Mouse (Mus musculus) heart, adult 9 months (tissue): ENCODE measurements around the gene Fscn1.

ENCODE experiments used
- DNase-seq, 2 experiments: peaks; one replicate each; pipeline ENCODE4 v3.0.0; 2022; ENCODE audit warnings: low spot score in 2 of 2

Gene Fscn1

DNA sequence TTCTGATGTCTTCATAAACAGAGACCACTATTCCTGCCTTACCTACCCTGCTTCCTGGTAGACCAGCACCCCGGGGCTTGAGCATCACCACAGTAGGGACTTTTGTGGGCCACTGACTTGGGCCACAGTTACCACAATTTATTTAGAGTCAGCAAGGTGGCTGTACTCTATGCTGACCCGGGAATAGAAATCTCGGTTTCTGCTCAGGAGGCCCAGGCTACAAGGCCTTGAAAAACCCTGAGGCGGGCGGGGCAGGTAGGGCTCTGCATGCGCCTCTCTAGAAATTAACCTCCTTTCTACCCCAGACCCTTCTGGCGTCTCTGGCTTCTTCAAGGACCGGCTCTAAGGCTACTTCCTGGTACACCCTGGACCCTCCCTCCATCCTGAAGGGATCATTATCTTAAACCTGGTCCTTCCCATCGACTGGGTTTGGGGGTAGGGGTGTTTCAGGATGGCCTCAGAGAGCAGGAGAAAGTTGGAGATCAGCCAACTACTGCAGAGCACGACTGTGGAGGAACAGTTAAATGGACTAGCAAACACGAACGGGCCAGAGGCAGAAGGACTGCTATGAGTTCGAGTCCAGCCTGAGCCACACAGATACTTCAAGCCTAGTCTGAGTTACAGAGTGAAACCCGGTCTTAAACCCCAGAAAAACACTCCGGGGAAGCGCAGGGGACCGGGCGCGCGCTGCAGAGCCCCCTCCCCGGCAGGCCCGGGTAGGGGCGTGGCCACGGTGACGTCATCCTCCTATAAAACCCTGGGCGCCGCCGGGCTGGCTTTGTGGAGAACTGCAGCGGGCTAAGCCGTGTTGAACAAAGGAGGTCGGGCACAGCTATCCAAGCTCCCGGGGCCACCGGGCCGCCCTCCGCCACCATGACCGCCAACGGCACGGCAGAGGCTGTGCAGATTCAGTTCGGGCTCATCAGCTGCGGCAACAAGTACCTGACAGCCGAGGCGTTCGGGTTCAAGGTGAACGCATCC, at the start of gene Fscn1:
TSS of gene Fscn1 (plus strand) at position 768 of the 981 bp plus-strand sequence.
- DNase-seq = peak; percentile 76 to 85

DNA sequence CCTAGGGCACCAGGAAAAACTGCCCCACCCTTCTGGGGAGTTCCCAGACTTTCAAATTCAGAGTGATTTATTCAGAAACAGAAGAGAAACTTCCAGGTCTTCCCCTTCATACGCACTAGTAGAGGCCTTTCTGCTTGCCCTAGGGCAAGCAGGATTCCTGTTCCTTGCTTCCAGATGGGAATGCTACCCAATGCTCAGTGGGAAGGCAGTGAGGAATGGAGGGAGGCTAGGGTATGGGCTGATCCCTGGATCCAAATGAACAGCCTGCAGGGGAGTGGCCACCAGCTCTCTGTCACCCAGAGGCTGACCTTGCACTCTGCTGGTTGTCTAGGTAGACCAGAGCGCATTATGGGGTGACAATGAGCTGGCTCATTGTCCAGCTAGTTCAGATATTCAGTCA, 48.5 kb upstream of the Fscn1 start:
- no peak for DNase-seq

DNA sequence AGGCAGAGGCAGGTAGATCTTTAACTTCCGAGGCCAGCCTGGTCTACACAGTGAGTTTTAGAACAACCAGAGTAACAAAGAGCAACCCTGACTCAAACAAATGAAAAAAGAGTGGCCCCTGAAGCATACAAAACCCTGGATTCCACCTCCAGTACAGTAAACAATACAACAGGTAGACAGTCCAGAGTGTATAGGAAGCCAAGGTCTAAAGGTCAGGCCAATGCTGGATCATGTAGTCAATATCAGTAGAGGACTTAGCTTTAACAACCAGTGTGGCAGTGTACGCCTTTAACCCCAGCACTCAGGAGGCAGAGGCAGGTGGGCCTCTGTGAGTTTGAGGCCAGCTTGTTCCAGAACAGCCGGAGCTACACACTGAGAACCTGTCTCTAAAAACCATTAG, 47.8 kb upstream of the Fscn1 start:
- no peak for DNase-seq

DNA sequence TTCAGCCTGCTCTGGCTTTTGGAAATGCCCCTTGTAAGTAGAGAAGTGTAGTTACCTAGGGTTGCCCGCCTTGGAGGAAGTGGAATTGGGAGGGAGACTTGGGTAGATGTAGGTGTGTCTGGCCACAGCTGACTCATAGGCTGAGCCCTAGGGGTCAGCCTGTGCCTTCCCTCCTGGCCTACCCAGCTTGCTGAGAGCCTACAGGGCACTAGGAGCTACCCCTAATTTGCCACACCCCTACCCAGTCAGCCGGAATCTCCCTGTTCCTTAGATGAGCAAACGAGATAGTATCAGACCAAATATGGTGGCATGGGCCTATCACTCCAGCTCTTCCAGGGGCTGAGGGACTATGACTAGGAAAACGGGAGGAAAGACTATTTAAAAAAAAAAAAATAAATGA, 47.4 kb upstream of the Fscn1 start:
- DNase-seq = no peak

DNA sequence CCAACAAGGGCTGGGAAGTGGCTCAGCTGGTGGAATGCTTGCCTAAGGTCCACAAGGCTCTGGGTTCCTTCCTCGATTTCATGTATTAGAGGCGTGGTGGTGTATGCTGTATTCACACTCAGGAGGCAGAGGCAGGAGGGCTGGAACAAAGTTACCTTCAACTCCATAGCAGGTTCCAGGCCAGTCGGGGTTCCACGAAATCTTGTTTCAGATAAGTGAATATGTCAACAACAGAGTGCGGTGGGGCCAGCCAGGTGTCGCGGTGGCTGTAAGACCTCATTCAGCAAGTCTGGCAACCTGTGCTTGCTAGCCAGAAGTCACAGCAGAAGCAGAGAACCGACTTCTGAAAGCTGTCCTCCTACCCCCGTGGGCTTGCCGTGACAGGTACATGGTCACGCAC, 44.9 kb upstream of the Fscn1 start:
- no peak for DNase-seq

DNA sequence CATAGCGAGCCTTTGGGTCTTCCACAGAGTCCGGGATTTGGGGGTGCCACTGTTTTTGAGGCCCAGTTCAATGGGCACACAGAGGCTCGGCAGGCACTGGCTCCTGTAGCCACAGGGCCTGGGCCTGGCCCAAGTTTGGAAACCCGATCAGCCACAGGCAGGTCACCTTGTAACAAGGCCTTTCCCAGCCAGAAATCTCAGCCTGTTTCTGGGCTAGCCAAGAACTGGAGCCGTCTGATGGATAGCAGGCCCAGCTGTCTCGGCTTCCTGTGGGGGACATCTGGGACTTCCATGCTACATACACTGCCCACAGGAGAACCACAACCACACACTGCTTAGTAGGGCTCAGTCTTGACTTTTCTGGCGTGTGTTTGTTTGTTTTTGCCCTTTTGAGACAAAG, 43.5 kb upstream of the Fscn1 start:
- DNase-seq = peak in 1 of 2 experiments; percentile 39

DNA sequence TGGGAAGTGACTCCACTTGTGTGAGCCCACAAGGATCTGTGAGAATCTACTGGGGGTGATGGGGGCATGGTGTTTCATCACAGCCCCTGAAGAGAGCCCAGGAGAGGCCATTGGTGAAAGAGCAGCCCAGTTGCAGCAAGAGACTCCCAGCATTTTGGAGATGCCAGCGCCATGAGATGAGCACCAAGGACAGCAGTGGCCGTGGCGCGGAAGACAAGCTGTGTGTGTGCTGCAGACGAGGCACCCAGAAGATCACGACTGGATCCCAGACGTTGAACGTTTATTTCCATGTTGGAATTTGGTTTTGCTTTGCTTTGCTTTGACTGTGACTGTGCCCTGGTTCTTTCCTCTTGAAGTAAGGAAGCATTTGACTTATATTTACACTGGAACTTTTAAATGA, 42.7 kb upstream of the Fscn1 start:
- no peak for DNase-seq

DNA sequence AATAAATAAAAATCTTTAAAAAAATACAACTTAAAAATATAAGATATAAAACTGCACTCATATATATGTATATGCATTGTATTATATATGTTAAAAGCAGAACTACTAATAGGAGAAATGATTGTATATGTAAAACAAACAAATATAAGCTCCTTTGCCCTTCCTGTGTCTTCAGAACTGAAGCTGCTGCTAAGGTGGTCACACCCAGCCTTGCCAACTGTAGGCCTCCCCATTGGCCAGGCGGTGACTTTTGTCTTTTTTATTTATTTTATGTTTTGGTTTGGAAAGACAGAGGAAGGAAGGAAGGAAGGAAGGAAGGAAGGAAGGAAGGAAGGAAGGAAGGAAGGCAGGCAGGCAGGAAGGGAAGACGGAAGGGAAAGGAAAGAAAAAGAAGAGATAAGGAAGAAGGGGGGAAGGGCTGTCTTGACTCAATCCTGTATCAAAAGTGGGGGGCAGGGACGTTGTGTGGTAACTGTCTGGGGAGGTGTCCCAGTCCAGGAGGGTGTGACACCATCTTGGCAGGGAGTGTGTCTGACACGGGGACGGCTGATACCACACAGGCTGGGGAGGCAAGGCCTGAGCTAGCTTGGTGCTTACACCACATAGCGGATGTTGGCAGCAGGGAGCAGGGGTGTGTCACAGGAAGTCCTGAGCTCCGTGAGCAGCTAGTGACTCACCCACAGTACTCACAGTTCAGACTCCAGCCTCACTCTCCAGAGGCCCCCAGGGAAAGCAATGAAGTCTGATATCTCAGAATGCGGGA, 39.7 kb upstream of the Fscn1 start:
- peak; percentile 93 to 94 for DNase-seq

DNA sequence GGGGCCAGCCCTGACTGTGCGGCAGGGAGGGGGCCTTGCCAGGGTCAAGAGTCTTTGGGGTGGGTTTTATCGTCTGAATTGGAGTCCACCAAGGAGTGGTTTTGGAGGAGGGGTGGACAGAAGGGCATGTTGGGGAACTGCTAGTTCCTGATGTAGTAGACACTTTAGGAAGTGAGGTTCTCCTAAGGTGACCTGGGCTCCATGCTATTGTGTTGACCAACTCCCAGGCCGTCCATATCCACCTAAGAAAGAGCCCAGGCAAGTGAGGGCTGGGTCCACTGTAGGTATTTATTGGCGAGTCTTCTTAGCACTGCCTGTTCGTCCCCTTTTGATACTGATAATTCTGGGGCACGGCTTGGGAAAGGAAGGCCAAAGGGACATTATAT, 39.1 kb upstream of the Fscn1 start:
- no peak for DNase-seq

DNA sequence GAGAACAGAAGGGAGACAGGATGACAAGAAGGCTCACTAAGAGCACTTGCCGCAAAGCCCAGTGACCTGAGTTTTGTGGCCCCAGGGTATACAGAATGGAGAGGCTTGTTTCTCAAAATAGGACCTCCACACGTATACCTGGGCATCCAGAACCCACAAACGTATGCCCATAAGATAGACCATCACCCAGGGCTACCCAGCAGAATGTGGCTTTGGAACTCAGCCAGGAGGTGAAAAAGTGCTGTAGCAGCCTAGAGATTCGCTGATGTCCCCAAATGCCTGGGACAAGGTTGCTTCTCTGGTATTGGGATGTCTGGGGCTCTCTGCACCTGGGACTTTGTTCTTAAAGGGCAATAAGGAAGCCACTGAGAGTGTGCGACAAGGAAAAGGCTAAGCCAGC, 37.9 kb upstream of the Fscn1 start:
- no peak for DNase-seq

DNA sequence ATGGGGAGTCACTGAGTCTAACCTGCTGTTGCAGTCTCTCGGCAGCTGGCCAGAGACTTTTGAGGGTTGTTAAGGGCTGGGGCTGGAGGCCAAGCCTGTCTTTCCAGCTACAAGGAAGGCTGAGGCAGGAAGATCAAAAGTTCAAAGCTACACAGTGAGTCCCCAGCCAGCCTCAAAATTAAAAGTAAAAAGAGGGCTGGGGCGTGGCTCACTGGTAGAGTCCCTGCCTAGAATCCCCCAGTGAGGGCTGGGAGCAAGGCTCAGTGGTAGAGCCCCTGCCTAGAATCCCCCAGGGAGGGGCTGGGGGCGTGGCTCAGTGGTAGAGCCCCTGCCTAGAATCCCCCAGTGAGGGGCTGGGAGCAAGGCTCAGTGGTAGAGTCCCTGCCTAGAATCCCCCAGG, 36.4 kb upstream of the Fscn1 start:
- DNase-seq = no peak

DNA sequence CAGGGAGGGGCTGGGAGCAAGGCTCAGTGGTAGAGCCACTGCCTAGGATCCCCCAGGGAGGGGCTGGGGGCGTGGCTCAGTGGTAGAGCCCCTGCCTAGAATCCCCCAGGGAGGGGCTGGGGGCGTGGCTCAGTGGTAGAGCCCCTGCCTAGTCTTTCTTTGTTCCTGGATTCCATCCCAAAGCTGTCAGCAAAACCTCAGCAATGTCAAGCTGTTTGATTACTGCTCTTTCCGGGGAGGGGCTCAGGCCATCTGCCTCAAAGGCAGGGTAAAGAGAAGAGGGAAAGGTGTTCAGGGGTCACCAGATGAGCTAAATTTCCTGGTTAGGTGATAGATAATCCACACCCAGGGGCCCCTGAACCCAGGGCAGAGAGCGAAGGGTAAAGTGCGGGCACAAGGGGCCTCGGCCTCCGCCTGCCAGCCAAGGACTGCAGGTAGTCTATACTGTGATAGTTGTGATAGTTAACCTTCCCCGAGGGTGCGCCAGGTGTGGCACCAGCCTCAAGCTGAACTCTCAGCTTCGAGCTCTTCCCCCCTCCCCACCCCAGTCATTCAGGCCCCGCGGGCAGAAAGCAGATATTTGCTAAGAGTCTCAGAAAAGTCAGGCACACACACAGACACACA, 35.7 kb upstream of the Fscn1 start:
- DNase-seq = no peak

DNA sequence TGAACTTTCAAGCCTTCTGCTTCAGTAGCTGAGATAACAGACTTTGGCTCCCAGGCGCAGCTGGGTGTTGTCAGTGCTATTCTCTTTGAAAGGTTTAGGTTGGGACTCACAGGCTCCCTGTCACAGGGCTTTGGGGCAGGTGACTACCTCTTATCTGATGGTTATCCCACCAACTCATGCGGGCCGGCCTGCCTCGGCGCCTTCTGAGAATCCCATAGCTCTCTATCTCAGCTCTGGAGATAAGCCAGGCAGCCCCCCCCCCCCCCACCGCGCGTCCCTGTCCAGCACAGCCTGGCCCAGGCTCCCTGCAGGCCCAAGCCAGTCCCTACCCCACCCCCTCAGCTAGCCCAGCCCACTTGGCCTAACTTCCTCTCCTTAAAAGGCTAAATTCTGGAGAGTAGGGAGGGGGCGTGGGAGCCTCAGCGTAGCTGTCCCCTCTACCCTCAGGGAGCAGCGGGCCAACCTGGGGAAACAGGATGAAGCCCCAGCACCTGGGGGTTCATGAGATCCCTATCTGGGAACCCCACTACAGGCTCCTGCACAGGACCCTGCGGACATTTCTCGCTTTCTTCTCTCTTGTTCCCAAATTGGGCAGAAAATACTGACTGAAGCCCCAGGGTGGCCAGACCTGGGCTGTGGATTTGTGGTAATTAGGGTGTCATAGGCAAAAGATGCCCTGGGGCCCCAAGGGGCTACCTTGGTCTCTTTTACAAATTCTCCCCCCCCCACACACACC, 33.8 kb upstream of the Fscn1 start:
- peak; percentile 76 for DNase-seq

DNA sequence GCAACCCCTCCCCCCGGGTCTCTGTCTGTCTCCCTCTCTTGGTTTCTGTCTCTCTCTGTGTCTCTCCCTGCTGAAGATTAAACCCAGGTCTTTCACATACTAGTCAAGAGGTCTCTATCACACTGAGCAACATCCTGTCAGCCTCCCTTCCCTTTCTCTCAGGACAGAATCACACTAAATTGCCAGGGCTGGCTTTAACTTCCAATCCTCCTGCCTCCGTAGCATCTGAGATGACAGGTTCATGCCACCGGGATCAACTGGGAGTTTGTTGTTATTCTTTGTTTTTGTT, 33.3 kb upstream of the Fscn1 start:
- no peak for DNase-seq

DNA sequence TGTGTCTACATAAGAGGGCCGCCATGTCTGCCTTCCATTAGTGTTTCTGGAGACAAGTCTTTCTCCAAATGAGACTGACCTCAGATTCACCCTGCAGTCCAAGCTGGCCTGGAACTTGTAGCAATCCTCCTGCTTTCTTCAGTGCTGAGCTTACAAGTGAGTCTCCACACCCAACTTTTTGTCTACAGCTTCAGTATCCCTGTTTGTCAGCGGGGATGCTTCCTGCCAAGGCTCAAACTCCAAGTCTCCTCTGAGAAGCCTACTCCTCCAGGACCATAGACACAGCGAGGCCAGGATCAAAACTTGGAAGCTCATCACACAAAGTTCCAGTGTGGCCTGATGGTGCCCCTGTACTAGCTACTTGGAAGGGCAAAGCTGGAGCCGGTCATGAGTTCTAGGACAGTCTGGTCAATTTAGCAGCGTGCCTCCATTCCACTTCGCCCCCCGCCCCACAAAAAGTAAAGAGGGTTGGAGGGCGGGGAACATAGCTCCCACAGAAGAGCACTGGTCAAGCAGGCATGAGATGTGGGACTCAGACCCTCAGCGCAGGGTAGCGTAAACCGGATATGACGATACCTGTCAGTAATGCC, 32.7 kb upstream of the Fscn1 start:
- DNase-seq = no peak

DNA sequence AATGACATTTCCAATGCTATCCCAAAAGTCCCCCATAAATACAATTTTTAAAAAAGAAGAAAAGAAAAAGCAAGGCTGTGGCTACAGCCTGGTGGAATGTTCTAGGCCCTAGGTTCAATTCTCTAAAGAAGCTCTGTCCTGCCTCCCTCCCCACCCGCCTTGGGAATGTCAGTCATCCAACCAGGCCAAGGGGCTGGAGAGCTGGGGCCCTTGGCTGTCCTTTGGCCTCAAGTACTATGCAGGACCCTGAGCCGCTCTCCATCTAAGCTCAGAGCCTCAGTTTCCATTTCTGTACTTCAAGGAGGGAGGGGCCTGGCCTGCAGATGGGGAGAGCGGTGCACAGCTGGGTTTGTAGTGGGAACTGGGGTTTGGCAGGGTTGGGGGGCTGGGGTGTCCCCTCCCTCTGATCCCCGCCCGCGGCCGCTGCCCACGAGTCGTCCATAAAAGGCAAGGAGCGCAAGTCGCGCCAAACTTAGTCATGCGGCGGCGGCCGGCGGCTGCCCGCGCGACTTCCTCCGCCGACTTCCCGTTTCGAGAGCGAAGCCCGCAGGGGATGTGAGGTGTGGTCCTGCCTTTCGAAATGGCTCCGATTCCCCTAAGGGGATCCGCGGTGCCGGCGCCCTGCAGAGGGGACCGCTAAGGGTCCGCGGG, 31.3 kb upstream of the Fscn1 start:
- DNase-seq = peak; percentile 93

DNA sequence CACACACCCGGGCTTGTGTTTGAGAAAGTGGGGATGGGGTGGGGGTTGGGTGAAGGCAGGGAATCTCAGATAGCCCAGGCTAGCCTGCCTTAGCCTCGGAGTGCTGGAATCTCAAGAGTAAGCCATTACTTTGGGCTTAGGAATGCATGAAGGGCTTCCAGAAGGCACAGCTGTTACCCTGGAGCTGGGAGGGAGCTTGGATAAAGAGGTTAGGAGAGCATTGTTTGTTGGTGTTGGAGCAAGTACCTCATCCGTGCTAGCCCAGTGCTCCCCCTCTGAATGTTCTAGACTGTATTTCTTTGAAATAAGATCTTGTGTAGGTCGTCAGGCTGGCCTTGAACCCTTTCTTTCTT, 30.8 kb upstream of the Fscn1 start:
- DNase-seq = no peak

DNA sequence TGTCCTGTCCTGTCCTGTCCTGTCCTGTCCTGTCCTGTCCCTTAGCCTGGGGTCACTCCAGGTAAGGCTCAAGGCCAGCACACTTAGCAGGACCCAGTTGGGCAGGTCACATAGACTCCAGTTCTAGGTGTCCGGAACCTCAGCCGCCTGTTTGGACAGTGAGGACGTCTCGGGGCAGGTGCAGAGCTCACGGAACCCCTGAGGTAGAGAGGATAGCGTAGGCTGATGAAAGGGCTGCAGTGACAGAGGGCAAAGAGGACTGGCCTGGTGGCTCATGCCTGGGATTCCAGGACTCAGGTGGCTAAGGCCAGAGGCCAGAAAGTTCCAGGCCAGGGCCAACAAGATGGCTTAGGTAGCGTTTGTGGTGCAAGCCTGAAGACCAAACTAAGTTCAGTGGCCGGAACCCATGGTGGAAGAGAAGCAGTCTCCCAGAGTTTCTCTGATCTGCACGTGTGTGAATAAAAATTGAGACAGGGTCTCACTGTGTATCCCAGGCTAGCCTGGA, 28.9 kb upstream of the Fscn1 start:
- no peak for DNase-seq

DNA sequence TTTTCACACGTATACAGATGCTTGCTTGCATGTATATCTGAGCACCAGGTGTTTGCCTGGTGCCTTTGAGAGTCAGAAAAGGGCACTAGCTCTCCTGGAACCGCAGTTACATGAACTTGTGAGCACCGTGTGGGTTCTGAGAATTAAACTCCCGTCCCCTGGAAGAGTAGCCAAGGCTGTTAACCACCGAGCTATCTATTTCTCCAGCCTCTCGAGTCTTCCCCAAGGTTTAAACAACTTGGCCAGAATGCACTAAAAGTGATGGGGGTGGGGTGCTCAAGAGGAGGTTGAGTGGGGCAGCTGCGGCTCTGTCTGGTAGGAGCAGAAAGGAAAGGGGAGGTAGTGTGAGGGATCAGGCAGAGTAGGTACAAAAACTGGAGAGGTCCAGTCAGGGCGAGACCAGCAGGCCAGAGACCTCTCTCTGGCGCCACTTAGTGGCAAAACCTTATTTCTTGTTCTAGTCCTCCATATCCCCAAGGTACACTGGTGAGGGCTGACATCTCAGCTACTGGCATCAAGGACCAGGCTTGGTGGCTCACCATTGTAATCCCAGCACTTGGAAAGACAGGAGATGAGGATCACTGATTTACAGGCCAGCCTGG, 28.0 kb upstream of the Fscn1 start:
- DNase-seq = peak; percentile 85 to 91

DNA sequence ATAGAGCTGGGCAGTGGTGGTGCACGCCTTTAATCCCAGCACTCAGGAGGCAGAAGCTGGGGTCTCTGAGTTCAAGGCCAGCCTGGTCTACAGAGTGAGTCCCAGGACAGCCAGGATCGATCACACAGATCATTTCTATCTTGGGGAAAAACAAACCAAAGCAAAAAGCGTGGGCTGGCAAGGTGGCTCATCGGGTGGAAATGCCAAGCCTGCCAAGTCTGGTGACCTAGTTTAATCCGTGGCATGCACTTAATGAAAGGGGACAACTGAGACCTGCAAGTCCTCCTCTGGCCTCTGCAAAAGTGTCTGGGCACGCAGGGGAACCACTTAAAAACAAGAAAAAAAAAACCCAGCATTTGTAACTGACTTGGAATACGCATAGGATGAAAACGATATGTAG, 27.4 kb upstream of the Fscn1 start:
- no peak for DNase-seq
